Mouse (Mus musculus) erythroblast, embryonic 14.5 days (primary cell): ENCODE results near the gene N4bp2l2.

Experiments
- GATA1 ChIP-seq: IDR thresholded peaks from 2 replicates; pipeline ENCODE4 v1.6.1; 2012; ENCODE audit warnings: low read length, inconsistent platforms, mixed read lengths
- TAL1 ChIP-seq: IDR thresholded peaks from 3 replicates; pipeline ENCODE4 v1.6.1; 2012; ENCODE audit warnings: low read length, inconsistent platforms, mixed read lengths

GRCm38 (mm10) chr5:150614054-150614453 lies 51.9 kb downstream of the N4bp2l2 start:
- TF ChIP-seq GATA1: no peak
- no peak for TF ChIP-seq TAL1
